Mouse (Mus musculus): ENCODE results near the gene Col4a6.

- TF ChIP-seq ZC3H11A (IDR thresholded peaks at IDR 0.05; ENCODE audit: borderline replicate concordance, low read depth, low read length) (no peak), HCFC1 (IDR thresholded peaks at IDR 0.05; ENCODE audit: borderline replicate concordance, insufficient read depth, low read length) (no peak), MAFK (IDR thresholded peaks at IDR 0.05; ENCODE audit: insufficient read depth, low read depth, low read length) (no peak)
These were observed 20.7 kb upstream of the Col4a6 start for GRCm38 (mm10) chrX:141494545-141494944.

All from ES-E14 (cell line).